Mouse (Mus musculus): ENCODE data around the gene Lingo3. TPM values are rescaled to one million over a fixed set of nuclear protein-coding genes. Genes with fewer than 3 reads are reported as not detected.
"Not testable (repeated sequence)": the region's sequence is repeated elsewhere in the genome, so short reads cannot be mapped to it uniquely, and the experiment has no call there.

Gene Lingo3
- polyA plus RNA-seq, 1 experiment: not detected

DNA sequence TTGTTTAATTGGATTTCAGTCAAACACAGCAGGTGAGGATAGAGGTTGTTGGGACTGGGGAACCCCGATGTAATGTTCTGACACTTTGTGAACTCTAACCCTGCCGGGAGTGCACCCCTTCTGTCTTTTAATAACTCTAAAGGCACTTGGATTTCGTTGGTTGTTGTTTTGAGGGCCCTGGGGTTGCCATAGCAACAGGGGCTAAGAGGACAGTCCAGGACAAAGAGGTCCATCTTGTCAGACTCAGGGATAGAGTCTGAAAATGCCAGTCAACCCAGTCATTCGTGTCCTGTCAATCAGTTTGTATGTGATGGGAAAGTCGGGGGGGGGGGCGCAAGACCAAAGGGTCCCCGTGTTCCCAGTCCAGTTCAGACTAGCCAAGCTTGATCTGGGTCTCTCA lies 11.0 kb downstream of the Lingo3 start:
- TF ChIP-seq POLR2A (IDR thresholded peaks at IDR 0.05; ENCODE audit: borderline replicate concordance, low read depth, low read length): no peak
- TF ChIP-seq CTCF (IDR thresholded peaks at IDR 0.05; ENCODE audit: low read depth, low read length): no peak
- no peak overlapping the region for H3K4me3 ChIP-seq (ENCODE audit: insufficient read depth, low read length)
- H3K4me1 ChIP-seq (ENCODE audit: control insufficient read depth, insufficient read depth, low read length): no peaks in the 10 kb centered on the region
- H3K27ac ChIP-seq (ENCODE audit: insufficient read depth, low read depth, low read length): no peak overlapping the region

DNA sequence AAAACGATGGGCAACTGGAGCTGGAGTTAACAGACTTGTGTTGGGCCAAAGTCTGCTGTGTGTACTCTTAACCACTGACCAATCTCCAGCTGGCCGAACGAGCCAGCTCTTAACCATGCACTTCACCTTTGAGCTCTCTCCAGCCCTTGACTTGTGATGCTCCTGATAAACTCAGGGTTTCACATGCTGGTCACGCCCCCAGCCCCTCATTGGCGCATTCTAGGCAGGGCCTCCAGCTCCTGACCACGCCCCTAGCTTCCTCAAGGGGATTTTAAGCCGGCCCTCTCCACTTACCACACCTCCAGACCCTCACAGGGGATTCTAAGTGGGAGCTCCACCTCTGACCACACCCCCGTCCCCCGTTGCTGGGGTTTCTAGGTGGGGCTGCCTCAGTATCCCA lies 12.7 kb downstream of the Lingo3 start:
- H3K4me1 ChIP-seq (ENCODE audit: control insufficient read depth, insufficient read depth, low read length): no peaks in the 10 kb centered on the region
- no peak overlapping the region for H3K27ac ChIP-seq (ENCODE audit: insufficient read depth, low read depth, low read length)
- no peak overlapping the region for H3K4me3 ChIP-seq (ENCODE audit: insufficient read depth, low read length)
- no peak for TF ChIP-seq CTCF (IDR thresholded peaks at IDR 0.05; ENCODE audit: low read depth, low read length)
- no peak for TF ChIP-seq POLR2A (IDR thresholded peaks at IDR 0.05; ENCODE audit: borderline replicate concordance, low read depth, low read length)

DNA sequence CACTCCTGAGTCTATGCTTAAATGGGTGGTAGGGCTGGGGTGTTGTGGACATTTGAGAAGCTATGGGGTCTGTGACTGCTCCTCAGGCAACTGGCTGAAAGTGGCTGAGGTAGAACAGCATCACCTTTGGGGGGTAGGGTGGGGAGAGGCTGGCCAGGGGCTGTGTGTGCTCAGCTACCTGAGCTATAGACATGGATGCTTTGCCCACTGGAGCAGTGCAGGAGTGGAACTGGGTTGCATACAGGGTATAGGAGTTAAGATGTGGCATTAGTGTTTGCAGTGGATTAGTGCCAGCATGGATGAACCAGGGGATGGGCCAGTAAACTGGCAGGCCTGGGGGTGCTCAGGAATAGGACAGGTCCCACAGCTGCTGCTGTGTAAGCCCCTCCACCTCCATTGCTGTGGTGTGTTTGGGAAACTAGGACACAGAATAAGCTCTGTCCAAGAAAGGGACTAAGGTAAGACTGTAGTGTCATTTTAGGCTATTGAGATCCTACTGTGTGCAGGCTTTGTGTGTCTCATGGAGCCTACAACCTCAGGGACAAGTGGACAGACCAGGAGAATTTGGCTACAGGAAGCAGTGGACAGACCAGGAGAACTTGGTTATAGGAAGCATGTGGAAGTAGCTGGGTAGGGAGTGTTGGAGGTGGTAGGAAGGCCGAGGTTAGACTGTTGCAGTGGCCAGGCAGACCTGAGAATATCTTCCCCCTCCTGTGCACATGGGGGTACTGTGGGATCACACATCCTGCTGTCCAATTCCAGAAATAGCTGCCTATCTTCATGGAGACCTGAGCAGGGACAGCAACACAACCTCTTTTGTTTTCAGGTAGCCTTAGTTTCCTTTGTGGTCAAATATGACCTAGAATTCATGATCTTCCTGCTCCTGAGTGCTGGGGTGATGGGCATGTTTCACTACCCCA lies 14.2 kb downstream of the Lingo3 start:
- H3K4me3 ChIP-seq (ENCODE audit: insufficient read depth, low read length): no peak overlapping the region
- H3K4me1 ChIP-seq (ENCODE audit: control insufficient read depth, insufficient read depth, low read length): peaks cover 5% of the 10 kb centered on the region
- no peak overlapping the region for H3K27ac ChIP-seq (ENCODE audit: insufficient read depth, low read depth, low read length)
- TF ChIP-seq CTCF (IDR thresholded peaks at IDR 0.05; ENCODE audit: low read depth, low read length) (no peak), POLR2A (IDR thresholded peaks at IDR 0.05; ENCODE audit: borderline replicate concordance, low read depth, low read length) (no peak)

DNA sequence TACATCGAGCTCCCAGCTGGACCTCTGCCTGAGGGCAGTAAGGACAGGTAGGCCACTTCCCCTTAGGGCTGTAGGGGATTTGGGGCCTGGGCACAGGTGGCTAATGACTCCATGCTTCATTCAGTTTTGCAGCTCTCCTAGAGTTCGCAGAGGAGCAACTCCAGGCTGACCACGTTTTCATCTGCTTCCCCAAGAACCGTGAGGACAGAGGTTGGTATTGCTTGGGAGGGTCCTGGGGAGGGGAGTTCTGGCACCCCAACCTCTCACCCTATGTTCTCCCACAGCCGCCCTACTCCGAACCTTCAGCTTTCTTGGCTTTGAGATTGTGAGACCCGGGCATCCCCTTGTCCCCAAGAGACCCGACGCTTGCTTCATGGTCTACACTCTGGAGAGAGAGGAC lies 15.3 kb downstream of the Lingo3 start:
- peak overlapping the region; percentile 67; the same call in 1 of the 2 replicates for H3K4me3 ChIP-seq (ENCODE audit: insufficient read depth, low read length)
- H3K27ac ChIP-seq (ENCODE audit: insufficient read depth, low read depth, low read length): not testable (repeated sequence)
- H3K4me1 ChIP-seq (ENCODE audit: control insufficient read depth, insufficient read depth, low read length): peaks cover 12% of the 10 kb centered on the region

DNA sequence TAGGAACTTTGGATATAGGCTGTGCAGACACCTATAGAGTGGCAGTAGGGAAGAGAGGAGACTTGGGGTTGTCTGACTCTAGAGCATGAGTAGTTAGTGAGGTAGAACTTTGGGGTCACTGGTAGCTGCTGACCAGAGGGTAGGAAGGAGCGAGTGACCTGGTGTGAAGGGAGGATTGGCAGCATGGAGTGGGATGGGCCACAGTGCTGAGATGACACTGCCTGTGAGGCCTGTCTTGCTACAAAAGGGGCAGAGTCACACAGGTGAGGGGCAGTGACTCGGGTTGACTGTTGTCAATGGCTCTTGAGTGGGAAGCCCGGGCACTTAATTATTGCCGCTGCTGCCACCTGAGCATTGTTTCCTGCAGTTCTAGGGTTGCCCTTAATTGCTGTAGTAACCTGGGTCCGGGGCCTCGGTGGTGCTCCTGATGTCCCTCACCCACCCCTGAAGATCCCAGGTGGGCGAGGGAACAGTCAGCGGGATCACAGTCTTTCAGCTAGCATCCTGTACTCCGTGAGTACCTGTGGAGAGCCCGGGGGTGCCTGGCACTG lies 15.9 kb downstream of the Lingo3 start:
- Histone ChIP-seq H3K27ac (ENCODE audit: insufficient read depth, low read depth, low read length) (no peak overlapping the region), H3K4me3 (ENCODE audit: insufficient read depth, low read length) (peak overlapping the region; percentile 67), H3K4me1 (ENCODE audit: control insufficient read depth, insufficient read depth, low read length) (peaks cover 12% of the 10 kb centered on the region)
- TF ChIP-seq POLR2A (IDR thresholded peaks at IDR 0.05; ENCODE audit: borderline replicate concordance, low read depth, low read length) (no peak), CTCF (IDR thresholded peaks at IDR 0.05; ENCODE audit: low read depth, low read length) (no peak)

DNA sequence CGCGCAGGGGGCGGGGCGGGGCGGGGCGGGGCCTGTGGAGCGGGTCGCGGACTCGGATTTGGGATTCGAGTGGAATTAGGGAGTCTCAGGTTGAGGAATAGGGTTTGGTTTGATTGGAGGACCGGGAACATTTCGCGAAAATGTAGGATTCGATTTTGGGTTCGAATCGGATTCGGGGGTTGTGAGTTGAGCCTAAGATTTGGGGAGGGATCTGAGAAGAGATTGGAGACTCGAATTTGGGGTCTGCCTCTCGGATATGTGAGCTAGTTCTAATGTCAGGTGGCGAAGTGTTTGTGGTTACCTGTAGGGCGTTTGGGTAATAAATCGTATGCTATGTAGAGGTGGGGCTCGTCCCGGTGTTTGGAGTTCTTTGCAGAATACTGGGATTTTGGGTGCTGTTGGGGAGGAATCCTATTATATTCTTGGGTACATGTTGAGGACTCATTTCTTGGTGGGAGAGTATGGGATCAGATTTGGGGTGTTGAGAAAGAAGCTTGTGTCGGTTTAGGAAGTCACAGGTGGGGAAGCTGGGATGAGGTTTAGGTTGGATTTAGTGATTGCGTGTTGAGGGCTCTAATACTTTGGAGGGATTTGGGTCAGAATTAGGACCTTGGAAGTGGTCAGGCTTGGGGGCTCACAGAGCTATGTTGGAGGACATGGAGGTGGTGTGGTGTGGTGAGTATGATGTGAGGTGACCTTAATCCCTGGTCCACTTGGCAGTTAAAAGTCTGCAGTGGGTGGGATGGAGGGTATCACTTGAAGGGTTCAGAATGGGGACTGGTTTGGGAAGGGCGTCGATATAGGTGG lies 16.6 kb downstream of the Lingo3 start:
- no peak for TF ChIP-seq CTCF (IDR thresholded peaks at IDR 0.05; ENCODE audit: low read depth, low read length)
- no peak for TF ChIP-seq POLR2A (IDR thresholded peaks at IDR 0.05; ENCODE audit: borderline replicate concordance, low read depth, low read length)
- Histone ChIP-seq H3K4me3 (ENCODE audit: insufficient read depth, low read length) (peak overlapping the region; percentile 67), H3K27ac (ENCODE audit: insufficient read depth, low read depth, low read length) (no peak overlapping the region), H3K4me1 (ENCODE audit: control insufficient read depth, insufficient read depth, low read length) (peaks cover 15% of the 10 kb centered on the region)

DNA sequence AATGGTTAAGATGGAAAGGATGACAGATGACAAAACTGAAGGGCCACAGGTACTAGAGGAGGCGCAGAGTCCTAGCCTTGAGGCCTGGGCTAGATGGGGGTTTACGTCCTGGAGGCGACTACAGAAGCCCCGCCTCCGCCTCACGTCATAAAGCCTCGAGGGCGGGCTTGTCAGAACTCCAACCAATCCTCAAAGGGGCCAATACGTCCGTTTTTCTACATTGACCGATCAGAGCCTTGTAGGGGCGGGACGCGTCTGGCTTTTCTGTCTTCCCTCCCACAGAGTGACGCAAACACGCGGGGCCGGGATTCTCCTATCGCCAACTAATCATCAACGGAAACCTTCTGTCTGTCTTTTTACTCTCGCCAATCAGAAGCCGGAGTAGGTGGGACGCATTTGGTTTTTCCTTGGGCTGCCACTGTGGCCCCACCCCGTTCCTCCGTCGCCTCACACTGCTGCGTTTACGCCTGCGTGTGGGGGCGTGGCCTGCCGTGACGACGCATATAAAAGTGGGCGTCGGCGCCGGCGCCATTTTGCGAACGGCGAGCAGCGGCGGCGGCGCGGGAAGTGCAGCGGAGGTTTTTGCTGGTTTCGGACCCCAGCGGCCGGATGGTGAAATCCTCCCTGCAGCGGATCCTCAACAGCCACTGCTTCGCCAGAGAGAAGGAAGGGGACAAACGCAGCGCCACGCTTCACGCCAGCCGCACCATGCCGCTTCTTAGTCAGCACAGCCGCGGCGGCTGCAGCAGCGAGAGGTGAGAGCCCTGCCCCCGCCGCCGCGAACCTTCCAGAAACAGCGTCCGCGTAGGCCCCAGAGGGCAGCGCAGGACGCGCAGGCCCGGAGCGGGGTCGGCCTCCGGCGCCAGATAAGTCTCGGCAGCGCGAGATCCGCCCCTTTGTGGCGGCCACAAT lies 17.4 kb downstream of the Lingo3 start, which contains the start of gene Oaz1:
Gene Oaz1, plus strand, starts transcription at position 506 of the 912 bp plus-strand sequence.
- H3K27ac ChIP-seq (ENCODE audit: insufficient read depth, low read depth, low read length): peak within 1 kb of the TSS; percentile 75
- H3K4me3 ChIP-seq (ENCODE audit: insufficient read depth, low read length): peak within 1 kb of the TSS; percentile 72
- TF ChIP-seq CTCF (IDR thresholded peaks at IDR 0.05; ENCODE audit: low read depth, low read length) (no peak), POLR2A (IDR thresholded peaks at IDR 0.05; ENCODE audit: borderline replicate concordance, low read depth, low read length) (no peak)
- H3K4me1 ChIP-seq (ENCODE audit: control insufficient read depth, insufficient read depth, low read length): peaks cover 16% of the 10 kb centered on the region

DNA sequence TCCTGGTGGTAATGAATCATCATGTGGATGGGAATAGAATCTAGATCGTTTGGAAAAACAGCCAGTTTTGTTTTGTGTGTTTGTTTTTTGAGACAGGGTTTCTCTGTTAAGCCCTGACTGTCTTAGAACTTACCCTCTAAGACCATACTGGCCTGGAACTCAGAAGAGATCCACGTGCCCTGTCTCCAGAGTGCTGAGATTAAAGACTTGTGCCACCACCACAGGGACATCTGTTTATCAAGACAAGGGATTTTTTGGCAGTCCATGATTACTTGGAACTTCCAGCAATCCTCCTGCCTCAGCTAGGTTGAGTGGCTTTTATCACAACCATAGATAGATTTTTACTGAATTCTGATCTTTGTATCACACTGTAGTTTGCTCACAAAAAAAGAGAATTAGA lies 19.0 kb downstream of the Lingo3 start:
- H3K4me1 ChIP-seq (ENCODE audit: control insufficient read depth, insufficient read depth, low read length): peaks cover 16% of the 10 kb centered on the region
- TF ChIP-seq POLR2A (IDR thresholded peaks at IDR 0.05; ENCODE audit: borderline replicate concordance, low read depth, low read length) (no peak), CTCF (IDR thresholded peaks at IDR 0.05; ENCODE audit: low read depth, low read length) (no peak)
- H3K27ac ChIP-seq (ENCODE audit: insufficient read depth, low read depth, low read length): peak overlapping the region; percentile 84
- no peak overlapping the region for H3K4me3 ChIP-seq (ENCODE audit: insufficient read depth, low read length)
